Mouse (Mus musculus): ENCODE measurements around the gene Nova2.

DNA sequence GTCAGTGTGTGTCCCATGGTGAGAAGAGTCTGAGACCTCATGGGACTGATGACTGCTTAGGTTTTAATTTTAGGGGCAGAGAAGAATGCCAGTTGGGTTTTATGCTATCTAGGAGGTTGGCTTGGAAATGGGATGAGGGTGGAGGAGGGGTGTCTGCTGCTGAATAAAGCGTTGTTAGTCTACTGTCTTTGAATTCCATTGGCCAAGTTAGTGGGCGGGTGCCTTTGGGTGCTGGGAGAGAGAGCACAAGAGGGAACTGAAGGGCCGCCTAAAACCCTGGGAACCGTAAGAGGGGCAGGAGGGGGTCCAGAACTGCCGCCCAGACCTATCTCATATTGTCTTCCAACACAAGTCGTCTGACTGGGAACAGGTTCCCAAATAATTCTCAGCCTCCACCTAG lies 63.1 kb downstream of the Nova2 start:
- TF ChIP-seq CTCF (IDR thresholded peaks at IDR 0.05; ENCODE audit: low read depth) (no peak), EP300 (optimal IDR thresholded peaks at IDR 0.05) (no peak)
